Mouse (Mus musculus) cerebellum, adult 9-11 months (tissue): ENCODE measurements around the gene Etv5.
"Not testable (repeated sequence)": the region's sequence is repeated elsewhere in the genome, so short reads cannot be mapped to it uniquely, and the experiment has no call there.

ENCODE experiments used
- DNase-seq: peaks from one replicate; pipeline ENCODE4 v3.0.0; 2022

Etv5 gene

GRCm38 (mm10) chr16:22390348-22390897, 49.1 kb downstream of the Etv5 start:
- no peak for DNase-seq

- DNase-seq: no peak
Observed at GRCm38 (mm10) chr16:22389146-22389911, 50.2 kb downstream of the Etv5 start.

GRCm38 (mm10) chr16:22387731-22388130, 51.8 kb downstream of the Etv5 start:
- DNase-seq: no peak

GRCm38 (mm10) chr16:22382018-22382417, 57.5 kb downstream of the Etv5 start:
- not testable (repeated sequence) for DNase-seq

- DNase-seq: no peak
Observed at GRCm38 (mm10) chr16:22380981-22381380, 58.5 kb downstream of the Etv5 start.

- DNase-seq: no peak
Observed at GRCm38 (mm10) chr16:22379986-22380385, 59.5 kb downstream of the Etv5 start.

GRCm38 (mm10) chr16:22379342-22379741, 60.2 kb downstream of the Etv5 start:
- DNase-seq: no peak

GRCm38 (mm10) chr16:22377714-22378113, 61.8 kb downstream of the Etv5 start:
- no peak for DNase-seq

- DNase-seq: no peak
Observed at GRCm38 (mm10) chr16:22374898-22375297, 64.6 kb downstream of the Etv5 start.

GRCm38 (mm10) chr16:22372701-22373124, 66.8 kb downstream of the Etv5 start:
- DNase-seq: no peak

- no peak for DNase-seq
Observed at GRCm38 (mm10) chr16:22372225-22372624, 67.3 kb downstream of the Etv5 start.

GRCm38 (mm10) chr16:22367099-22367498, 72.4 kb downstream of the Etv5 start:
- DNase-seq: no peak

- DNase-seq: no peak
Observed at GRCm38 (mm10) chr16:22366040-22366439, 73.5 kb downstream of the Etv5 start.

- DNase-seq: no peak
Observed at GRCm38 (mm10) chr16:22365596-22365995, 73.9 kb downstream of the Etv5 start.

GRCm38 (mm10) chr16:22358701-22359354, 80.7 kb downstream of the Etv5 start:
- DNase-seq: peak; percentile 5

- not testable (repeated sequence) for DNase-seq
Observed at GRCm38 (mm10) chr16:22354177-22354576, 85.3 kb downstream of the Etv5 start.

- DNase-seq: no peak
Observed at GRCm38 (mm10) chr16:22353639-22354038, 85.9 kb downstream of the Etv5 start.

GRCm38 (mm10) chr16:22351194-22351593, 88.3 kb downstream of the Etv5 start:
- no peak for DNase-seq

GRCm38 (mm10) chr16:22349798-22350197, 89.7 kb downstream of the Etv5 start:
- no peak for DNase-seq

- DNase-seq: no peak
Observed at GRCm38 (mm10) chr16:22348478-22349270, 90.8 kb downstream of the Etv5 start.

GRCm38 (mm10) chr16:22348014-22348413, 91.5 kb downstream of the Etv5 start:
- DNase-seq: no peak

GRCm38 (mm10) chr16:22341236-22341671, 98.3 kb downstream of the Etv5 start:
- peak; percentile 14 for DNase-seq

- no peak for DNase-seq
Observed at GRCm38 (mm10) chr16:22335781-22336180, 103.7 kb downstream of the Etv5 start.
